Mouse (Mus musculus) forebrain, embryonic 15.5 days (tissue): Measurements from ENCODE around the gene Vps13d. TPM values are rescaled to one million over a fixed set of nuclear protein-coding genes. Genes with fewer than 3 reads are reported as not detected.

ENCODE experiments used
- ATAC-seq: fragments of 200-750 bp; cut with Nextera tagmentation; replicated peaks from 2 replicates; pipeline ENCODE4 v1.8.0; 2017; ENCODE audit warnings: mild to moderate bottlenecking, moderate TSS enrichment, moderate library complexity
- H3K27ac ChIP-seq: fragments of 300-500 bp; sonication (generic); replicated peaks from 2 replicates; pipeline ENCODE4 v1.5.1; 2015; ENCODE audit warnings: mild to moderate bottlenecking, inconsistent platforms
- H3K27me3 ChIP-seq: fragments of 300-500 bp; sonication (generic); 2 replicates; pipeline ENCODE4 v1.6.1; 2015; ENCODE audit warnings: inconsistent platforms
- H3K36me3 ChIP-seq: fragments of 300-500 bp; sonication (generic); 2 replicates; pipeline ENCODE4 v1.6.1; 2015; ENCODE audit warnings: mild to moderate bottlenecking, inconsistent platforms
- H3K4me1 ChIP-seq: fragments of 300-500 bp; sonication (generic); 2 replicates; pipeline ENCODE4 v1.6.1; 2015; ENCODE audit warnings: inconsistent platforms
- H3K4me2 ChIP-seq: fragments of 300-500 bp; sonication (generic); replicated peaks from 2 replicates; pipeline ENCODE4 v1.6.1; 2015; ENCODE audit warnings: mild to moderate bottlenecking, inconsistent platforms
- H3K4me3 ChIP-seq: fragments of 300-500 bp; sonication (generic); 2 replicates; pipeline ENCODE4 v1.5.1; 2015; ENCODE audit warnings: mild to moderate bottlenecking, inconsistent platforms
- H3K9ac ChIP-seq: fragments of 300-500 bp; sonication (generic); replicated peaks from 2 replicates; pipeline ENCODE4 v1.6.1; 2015; ENCODE audit warnings: mild to moderate bottlenecking, inconsistent platforms
- H3K9me3 ChIP-seq: fragments of 300-500 bp; sonication (generic); 2 replicates; pipeline ENCODE4 v1.6.1; 2016; ENCODE audit warnings: inconsistent platforms
- WGBS: fragments of 180-500 bp; shearing (Covaris S2); methylation state at CpG from one replicate; pipeline ENCODE4 v1.1.7; 2015; ENCODE audit warnings: mixed read lengths; 5-methylcytosine and 5-hydroxymethylcytosine counted together
- polyA plus RNA-seq: library from polyadenylated mRNA; unstranded; fragments of >200 nt; fragmentation: Nextera tagmentation; extraction: Ambion mirVana; gene quantifications from 2 replicates; pipeline ENCODE4 v1.2.1, GENCODE M21; 2015

The Vps13d gene
- polyA plus RNA-seq, 1 experiment from 2014 or later, result 9.4 TPM

- no peak overlapping the region for H3K9ac ChIP-seq
- WGBS, result 84% methylated on average over 1 of the region's 1 CpGs
- no peaks in the 10 kb centered on the region for H3K27me3 ChIP-seq
- no peak overlapping the region for H3K27ac ChIP-seq
- no peaks in the 10 kb centered on the region for H3K4me1 ChIP-seq
- H3K36me3 ChIP-seq, result peaks cover 41% of the 10 kb centered on the region
- no peaks in the 10 kb centered on the region for H3K9me3 ChIP-seq
- no peak for ATAC-seq
- no peak overlapping the region for H3K4me3 ChIP-seq
- no peak overlapping the region for H3K4me2 ChIP-seq
Measured at GRCm38 (mm10) chr4:145099344-145099743, 95.5 kb downstream of the Vps13d start.

DNA sequence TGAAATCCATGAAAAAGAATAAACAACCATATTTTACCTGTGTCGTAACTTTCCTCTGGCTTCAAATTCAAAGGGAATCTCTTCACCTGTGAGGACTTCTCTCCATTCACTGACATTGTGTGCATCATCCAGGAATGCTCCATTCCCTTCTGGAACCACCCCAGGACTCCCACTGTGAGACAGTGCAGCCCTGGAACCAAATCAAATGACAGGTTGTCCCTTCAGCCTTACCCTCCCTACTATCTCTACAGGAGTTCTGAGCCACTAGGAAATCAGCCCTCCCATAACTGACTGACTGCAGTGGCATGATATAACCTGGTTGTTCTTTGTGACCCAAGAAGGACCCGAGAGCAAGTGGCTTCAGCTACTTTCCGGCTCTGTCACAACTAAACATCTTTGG lies 96.8 kb downstream of the Vps13d start:
- Histone ChIP-seq H3K4me2 (no peak overlapping the region), H3K27ac (no peak overlapping the region), H3K36me3 (peaks cover 52% of the 10 kb centered on the region), H3K4me3 (no peak overlapping the region), H3K9me3 (no peaks in the 10 kb centered on the region), H3K9ac (no peak overlapping the region), H3K4me1 (no peaks in the 10 kb centered on the region), H3K27me3 (no peaks in the 10 kb centered on the region)
- no peak for ATAC-seq
- WGBS, result 91% methylated on average over 3 of the region's 3 CpGs

GRCm38 (mm10) chr4:145096481-145097039 lies 98.2 kb downstream of the Vps13d start:
- H3K9ac ChIP-seq, result no peak overlapping the region
- H3K9me3 ChIP-seq, result no peaks in the 10 kb centered on the region
- H3K4me1 ChIP-seq, result no peaks in the 10 kb centered on the region
- 80% methylated on average over 5 of the region's 5 CpGs for WGBS
- H3K36me3 ChIP-seq, result peaks cover 51% of the 10 kb centered on the region
- H3K4me2 ChIP-seq, result no peak overlapping the region
- H3K4me3 ChIP-seq, result no peak overlapping the region
- H3K27me3 ChIP-seq, result no peaks in the 10 kb centered on the region
- no peak overlapping the region for H3K27ac ChIP-seq
- ATAC-seq, result no peak

DNA sequence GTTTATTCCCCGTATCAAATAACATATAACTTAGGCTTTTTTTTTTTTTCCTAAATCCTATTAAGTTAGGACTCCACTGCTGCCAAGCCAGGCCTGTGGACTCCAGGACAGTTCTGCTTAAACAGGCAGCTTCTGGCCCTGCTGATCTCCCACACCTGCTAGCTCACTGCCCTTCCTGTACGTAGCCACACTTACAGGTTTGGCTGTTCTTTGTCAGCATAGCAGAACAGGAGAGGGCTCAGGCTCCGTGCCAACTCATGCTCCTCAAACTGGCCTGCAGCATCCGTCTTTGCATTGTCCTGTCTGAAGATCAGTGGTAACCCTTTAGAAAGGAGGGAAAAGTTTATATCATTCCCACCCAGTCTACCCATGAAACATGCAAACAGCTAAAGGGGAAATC lies 108.3 kb downstream of the Vps13d start:
- no peak overlapping the region for H3K27ac ChIP-seq
- no peaks in the 10 kb centered on the region for H3K9me3 ChIP-seq
- H3K4me1 ChIP-seq, result no peaks in the 10 kb centered on the region
- no peak overlapping the region for H3K9ac ChIP-seq
- no peak overlapping the region for H3K4me2 ChIP-seq
- H3K27me3 ChIP-seq, result no peaks in the 10 kb centered on the region
- no peak for ATAC-seq
- no peak overlapping the region for H3K4me3 ChIP-seq
- peaks cover 72% of the 10 kb centered on the region for H3K36me3 ChIP-seq
- WGBS, result 83% methylated on average over 4 of the region's 4 CpGs

DNA sequence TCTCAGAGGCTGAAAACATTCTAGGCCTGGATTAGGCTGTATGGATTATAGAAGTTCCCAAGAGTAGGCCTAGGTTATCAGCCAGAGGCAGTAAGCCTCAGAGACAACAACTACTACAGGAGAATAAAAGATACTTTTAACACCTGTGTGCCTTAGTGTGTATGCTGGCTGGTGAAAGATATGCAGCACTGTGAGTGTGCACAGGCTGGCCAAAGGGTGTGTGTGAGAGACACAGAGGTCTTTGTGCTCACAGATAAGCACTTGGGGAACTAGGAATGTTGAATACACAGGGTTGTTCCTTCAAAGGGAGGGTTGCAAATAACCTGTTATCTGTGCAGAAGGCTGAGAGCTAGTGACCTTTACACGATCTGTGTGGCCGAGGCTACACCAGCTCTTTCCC lies 115.5 kb downstream of the Vps13d start:
- peaks cover 51% of the 10 kb centered on the region for H3K36me3 ChIP-seq
- no peaks in the 10 kb centered on the region for H3K9me3 ChIP-seq
- no peaks in the 10 kb centered on the region for H3K4me1 ChIP-seq
- no peak for ATAC-seq
- 89% methylated on average over 2 of the region's 2 CpGs for WGBS
- no peak overlapping the region for H3K4me2 ChIP-seq
- no peak overlapping the region for H3K9ac ChIP-seq
- H3K27ac ChIP-seq, result no peak overlapping the region
- no peaks in the 10 kb centered on the region for H3K27me3 ChIP-seq
- no peak overlapping the region for H3K4me3 ChIP-seq

GRCm38 (mm10) chr4:145074276-145074675 lies 120.5 kb downstream of the Vps13d start:
- Histone ChIP-seq H3K27me3 (no peaks in the 10 kb centered on the region), H3K27ac (no peak overlapping the region), H3K9ac (no peak overlapping the region), H3K9me3 (no peaks in the 10 kb centered on the region), H3K4me3 (no peak overlapping the region), H3K36me3 (peaks cover 46% of the 10 kb centered on the region), H3K4me1 (no peaks in the 10 kb centered on the region), H3K4me2 (no peak overlapping the region)
- whole genome bisulfite sequencing, result 89% methylated on average over 2 of the region's 2 CpGs
- ATAC-seq, result no peak

GRCm38 (mm10) chr4:145073728-145074127 lies 121.1 kb downstream of the Vps13d start:
- H3K9me3 ChIP-seq, result no peaks in the 10 kb centered on the region
- H3K27ac ChIP-seq, result no peak overlapping the region
- H3K4me1 ChIP-seq, result no peaks in the 10 kb centered on the region
- H3K27me3 ChIP-seq, result no peaks in the 10 kb centered on the region
- ATAC-seq, result no peak
- no peak overlapping the region for H3K4me3 ChIP-seq
- no peak overlapping the region for H3K9ac ChIP-seq
- H3K4me2 ChIP-seq, result no peak overlapping the region
- WGBS, result 94% methylated on average over 7 of the region's 7 CpGs
- peaks cover 47% of the 10 kb centered on the region for H3K36me3 ChIP-seq

DNA sequence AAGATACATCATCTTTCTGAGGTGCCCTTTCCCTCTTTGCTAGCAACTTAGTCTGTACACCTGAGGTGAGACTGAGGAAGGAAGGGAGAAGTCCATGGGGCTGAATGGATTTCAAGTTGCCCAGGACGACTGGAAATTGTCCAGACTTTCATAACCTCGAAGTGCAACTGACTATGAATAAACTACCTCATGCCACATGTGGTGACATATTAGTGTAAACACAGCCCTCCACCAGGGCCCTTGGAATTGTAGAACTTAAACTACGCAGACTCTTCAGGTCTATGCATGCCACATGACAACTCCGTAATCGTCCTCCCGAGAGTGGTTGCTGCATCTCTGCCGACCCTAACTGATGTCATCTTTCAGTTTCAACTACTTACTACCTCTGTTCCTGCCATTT lies 122.9 kb downstream of the Vps13d start:
- Histone ChIP-seq H3K4me2 (no peak overlapping the region), H3K4me1 (peaks cover 6% of the 10 kb centered on the region; the same call in 1 of the 2 replicates), H3K36me3 (peaks cover 53% of the 10 kb centered on the region), H3K9ac (no peak overlapping the region), H3K4me3 (no peak overlapping the region), H3K27ac (no peak overlapping the region), H3K27me3 (no peaks in the 10 kb centered on the region), H3K9me3 (no peaks in the 10 kb centered on the region)
- no peak for ATAC-seq
- 90% methylated on average over 7 of the region's 7 CpGs for WGBS

GRCm38 (mm10) chr4:145067019-145067680 lies 127.7 kb downstream of the Vps13d start:
- WGBS, result 23% methylated on average over 6 of the region's 6 CpGs
- peaks cover 63% of the 10 kb centered on the region for H3K36me3 ChIP-seq
- H3K27ac ChIP-seq, result peak overlapping the region; percentile 68
- peaks cover 6% of the 10 kb centered on the region; the same call in 1 of the 2 replicates for H3K4me1 ChIP-seq
- ATAC-seq, result peak; percentile 91
- no peak overlapping the region for H3K9ac ChIP-seq
- no peaks in the 10 kb centered on the region for H3K9me3 ChIP-seq
- no peaks in the 10 kb centered on the region for H3K27me3 ChIP-seq
- no peak overlapping the region for H3K4me2 ChIP-seq
- no peak overlapping the region for H3K4me3 ChIP-seq

- no peak overlapping the region for H3K9ac ChIP-seq
- H3K27ac ChIP-seq, result 0 out of 2 replicates have a peak overlapping the region, but pooled peaks have one; percentile 68
- peaks cover 63% of the 10 kb centered on the region for H3K36me3 ChIP-seq
- H3K9me3 ChIP-seq, result no peaks in the 10 kb centered on the region
- no peak overlapping the region for H3K4me2 ChIP-seq
- no peaks in the 10 kb centered on the region for H3K27me3 ChIP-seq
- ATAC-seq, result no peak
- H3K4me1 ChIP-seq, result peaks cover 6% of the 10 kb centered on the region; the same call in 1 of the 2 replicates
- 54% methylated on average over 7 of the region's 7 CpGs for WGBS
- no peak overlapping the region for H3K4me3 ChIP-seq
Measured at GRCm38 (mm10) chr4:145066336-145067018, 128.3 kb downstream of the Vps13d start.

DNA sequence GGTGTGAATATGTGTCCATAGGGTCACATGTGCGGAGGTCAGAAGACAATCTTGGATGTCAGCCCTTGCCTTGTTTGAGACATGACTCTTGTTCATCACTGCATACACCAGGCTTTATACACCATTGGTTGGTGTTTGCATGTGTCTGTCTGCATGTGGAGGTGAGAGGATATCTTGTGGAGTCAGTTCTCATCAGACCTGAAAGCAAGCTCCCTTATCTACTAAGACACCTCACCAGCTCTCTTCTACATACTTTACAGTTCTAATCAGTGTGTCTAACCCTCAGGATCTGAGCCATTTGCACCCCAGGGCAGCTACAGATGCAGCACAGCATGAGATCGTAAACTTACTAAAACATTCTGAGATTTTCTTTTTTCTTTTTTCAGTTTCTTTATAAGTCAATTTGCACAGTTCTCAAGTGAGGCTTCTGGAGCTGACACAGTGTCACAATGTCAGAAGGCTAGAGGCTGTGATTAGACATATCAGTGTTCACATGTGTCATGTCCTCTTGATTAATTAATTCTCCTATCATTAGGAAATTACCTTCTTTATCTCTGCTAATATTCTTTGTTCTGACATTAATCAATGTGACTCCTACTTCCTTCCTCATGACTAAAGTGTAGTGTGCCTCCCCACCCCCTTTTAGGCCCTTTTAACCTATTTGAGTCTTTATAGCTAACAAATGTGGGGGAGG lies 135.9 kb downstream of the Vps13d start:
- no peak for ATAC-seq
- H3K27me3 ChIP-seq, result no peaks in the 10 kb centered on the region
- H3K9ac ChIP-seq, result no peak overlapping the region
- 87% methylated on average over 2 of the region's 2 CpGs for WGBS
- no peak overlapping the region for H3K4me3 ChIP-seq
- H3K4me1 ChIP-seq, result no peaks in the 10 kb centered on the region
- H3K27ac ChIP-seq, result no peak overlapping the region
- no peaks in the 10 kb centered on the region for H3K9me3 ChIP-seq
- H3K36me3 ChIP-seq, result peaks cover 71% of the 10 kb centered on the region
- H3K4me2 ChIP-seq, result no peak overlapping the region

DNA sequence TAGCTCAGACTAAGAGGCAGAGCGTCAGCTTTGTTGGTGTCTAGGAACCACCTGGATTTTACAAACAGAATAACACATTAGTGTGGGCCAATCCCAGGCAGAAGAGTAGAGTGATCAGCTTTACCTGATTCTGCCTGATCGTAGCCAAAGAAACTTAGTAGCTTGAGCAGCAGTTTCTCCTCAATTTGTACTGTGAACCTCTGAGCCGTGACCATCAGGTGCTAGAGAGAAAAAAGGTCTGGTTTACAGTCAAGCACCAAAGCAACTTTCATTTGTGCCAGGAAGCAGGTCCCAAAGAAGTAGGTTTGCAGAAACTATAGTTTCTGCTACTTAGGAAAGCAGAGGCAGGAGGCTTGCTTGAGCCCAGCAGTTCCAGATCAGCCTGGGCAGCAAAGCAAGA lies 138.5 kb downstream of the Vps13d start:
- H3K27me3 ChIP-seq, result no peaks in the 10 kb centered on the region

More for the DNA sequence above, 138.5 kb downstream of the Vps13d start:
- Histone ChIP-seq H3K4me2 (no peak overlapping the region), H3K36me3 (peaks cover 60% of the 10 kb centered on the region), H3K4me1 (peaks cover 3% of the 10 kb centered on the region), H3K4me3 (no peak overlapping the region), H3K9me3 (no peaks in the 10 kb centered on the region), H3K27ac (no peak overlapping the region), H3K9ac (no peak overlapping the region)
- ATAC-seq, result no peak
- 93% methylated on average over 3 of the region's 3 CpGs for WGBS
